Mouse (Mus musculus) gastrocnemius, adult 18-20 months (tissue): Measurements from ENCODE around the gene R3hdm4. TPM values are rescaled to one million over a fixed set of nuclear protein-coding genes. Genes with fewer than 3 reads are reported as not detected.

Source experiments
- DNase-seq: peaks from one replicate; pipeline ENCODE4 v3.0.0; 2021; ENCODE audit warnings: low spot score
- total RNA-seq, 2 experiments: library from RNA; stranded (reverse); gene quantifications; 2 replicates each; pipeline ENCODE4 v1.2.3; 2021

R3hdm4 gene
- total RNA-seq, 2 experiments from 2014 or later = 114 to 115 TPM

- no peak for DNase-seq
Observed at GRCm38 (mm10) chr10:79943471-79943901, 22.5 kb upstream of the R3hdm4 start.

GRCm38 (mm10) chr10:79942988-79943387 lies 22.0 kb upstream of the R3hdm4 start:
- no peak for DNase-seq

GRCm38 (mm10) chr10:79940749-79941148 lies 19.7 kb upstream of the R3hdm4 start:
- DNase-seq = no peak

- DNase-seq = no peak
Observed at GRCm38 (mm10) chr10:79937775-79938526, 16.9 kb upstream of the R3hdm4 start.

- peak; percentile 73 for DNase-seq
Observed at GRCm38 (mm10) chr10:79936911-79937441, 16.0 kb upstream of the R3hdm4 start.

GRCm38 (mm10) chr10:79936284-79936910 lies 15.4 kb upstream of the R3hdm4 start:
- DNase-seq = no peak

GRCm38 (mm10) chr10:79934794-79935569 lies 14.0 kb upstream of the R3hdm4 start:
- DNase-seq = no peak

GRCm38 (mm10) chr10:79934272-79934721 lies 13.3 kb upstream of the R3hdm4 start:
- DNase-seq = peak; percentile 94

GRCm38 (mm10) chr10:79933861-79934260 lies 12.9 kb upstream of the R3hdm4 start:
- no peak for DNase-seq

GRCm38 (mm10) chr10:79933145-79933679 lies 12.2 kb upstream of the R3hdm4 start:
- no peak for DNase-seq

- DNase-seq = peak; percentile 68
Observed at GRCm38 (mm10) chr10:79932736-79933135, 11.7 kb upstream of the R3hdm4 start.

GRCm38 (mm10) chr10:79931797-79932196 lies 10.8 kb upstream of the R3hdm4 start:
- DNase-seq = no peak

- no peak for DNase-seq
Observed at GRCm38 (mm10) chr10:79930826-79931186, 9.8 kb upstream of the R3hdm4 start.

GRCm38 (mm10) chr10:79929967-79930825 lies 9.2 kb upstream of the R3hdm4 start:
- DNase-seq = no peak

- DNase-seq = no peak
Observed at GRCm38 (mm10) chr10:79928907-79929701, 8.1 kb upstream of the R3hdm4 start.

- DNase-seq = no peak
Observed at GRCm38 (mm10) chr10:79928030-79928694, 7.2 kb upstream of the R3hdm4 start.

GRCm38 (mm10) chr10:79927324-79928029 lies 6.5 kb upstream of the R3hdm4 start:
- DNase-seq = peak; percentile 38

- peak; percentile 87 for DNase-seq
Observed at GRCm38 (mm10) chr10:79926491-79927323, 5.7 kb upstream of the R3hdm4 start, which contains the start of gene Arid3a. Gene Arid3a (plus strand): TSS chr10:79927043.
